Mouse (Mus musculus) kidney, postnatal 36 days (tissue): ENCODE results near the gene D430041D05Rik.

Experiments
- DNase-seq, 2 experiments: peaks; one replicate each; pipeline ENCODE4 v3.0.0; 2021 to 2022; ENCODE audit warnings: mixed read lengths in 2 of 2

D430041D05Rik gene

GRCm38 (mm10) chr2:104335824-104336223 lies 75.0 kb downstream of the D430041D05Rik start:
- peak; percentile 24 to 51 for DNase-seq

- peak in 1 of 2 experiments; percentile 7 for DNase-seq
These were observed 76.9 kb downstream of the D430041D05Rik start for GRCm38 (mm10) chr2:104333952-104334351.

- no peak for DNase-seq
These were observed 78.1 kb downstream of the D430041D05Rik start for GRCm38 (mm10) chr2:104332707-104333106.

GRCm38 (mm10) chr2:104331261-104331660 lies 79.6 kb downstream of the D430041D05Rik start:
- no peak for DNase-seq

- DNase-seq, result no peak
These were observed 83.6 kb downstream of the D430041D05Rik start for GRCm38 (mm10) chr2:104327116-104327794.

- DNase-seq, result no peak
These were observed 87.0 kb downstream of the D430041D05Rik start for GRCm38 (mm10) chr2:104323773-104324172.

GRCm38 (mm10) chr2:104323351-104323750 lies 87.5 kb downstream of the D430041D05Rik start:
- DNase-seq, result no peak

- peak in 1 of 2 experiments; percentile 9 for DNase-seq
These were observed 90.7 kb downstream of the D430041D05Rik start for GRCm38 (mm10) chr2:104320061-104320624.

GRCm38 (mm10) chr2:104319443-104319842 lies 91.4 kb downstream of the D430041D05Rik start:
- no peak for DNase-seq

- DNase-seq, result no peak
These were observed 91.9 kb downstream of the D430041D05Rik start for GRCm38 (mm10) chr2:104318881-104319280.

GRCm38 (mm10) chr2:104318259-104318658 lies 92.6 kb downstream of the D430041D05Rik start:
- DNase-seq, result no peak

- DNase-seq, result no peak
These were observed 93.2 kb downstream of the D430041D05Rik start for GRCm38 (mm10) chr2:104317631-104318030.

GRCm38 (mm10) chr2:104316483-104316882 lies 94.3 kb downstream of the D430041D05Rik start:
- no peak for DNase-seq

GRCm38 (mm10) chr2:104313246-104313645 lies 97.6 kb downstream of the D430041D05Rik start:
- DNase-seq, result no peak

GRCm38 (mm10) chr2:104307102-104307501 lies 103.7 kb downstream of the D430041D05Rik start:
- no peak for DNase-seq

- DNase-seq, result no peak
These were observed 105.1 kb downstream of the D430041D05Rik start for GRCm38 (mm10) chr2:104305722-104306121.

GRCm38 (mm10) chr2:104299912-104300311 lies 110.9 kb downstream of the D430041D05Rik start:
- DNase-seq, result no peak

GRCm38 (mm10) chr2:104299160-104299559 lies 111.7 kb downstream of the D430041D05Rik start:
- peak; percentile 43 to 82 for DNase-seq

GRCm38 (mm10) chr2:104286821-104287220 lies 124.0 kb downstream of the D430041D05Rik start:
- no peak for DNase-seq

- no peak for DNase-seq
These were observed 127.3 kb downstream of the D430041D05Rik start for GRCm38 (mm10) chr2:104283401-104283955.

GRCm38 (mm10) chr2:104282835-104283234 lies 128.0 kb downstream of the D430041D05Rik start:
- no peak for DNase-seq

- DNase-seq, result no peak
These were observed 143.8 kb downstream of the D430041D05Rik start for GRCm38 (mm10) chr2:104267049-104267448.

- no peak for DNase-seq
These were observed 149.1 kb downstream of the D430041D05Rik start for GRCm38 (mm10) chr2:104261741-104262067.
